In the genomic region with DNA sequence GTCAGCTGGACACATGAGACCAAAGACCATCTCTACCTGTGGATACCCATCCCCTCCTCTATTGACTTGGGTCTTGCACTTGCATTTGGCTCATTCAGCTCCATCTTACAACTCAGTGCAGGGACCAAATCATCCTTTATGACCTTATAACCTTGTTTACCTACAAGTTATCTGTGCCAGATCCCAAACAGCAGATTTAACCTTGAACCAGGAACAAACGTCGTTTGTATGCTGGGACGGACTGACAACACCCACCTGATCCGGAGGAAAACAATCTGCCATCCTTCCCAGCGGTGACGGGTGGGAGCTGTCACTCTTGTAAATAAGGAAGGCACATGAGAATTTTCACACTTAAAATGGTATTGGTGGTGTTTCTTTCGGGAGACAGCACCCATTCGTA, we compare ENCODE assay signal across 26 mouse cellular contexts.
"Had no signal": no experiment of that assay in that cellular context is flagged by ENCODE, and none has a peak within 500 bp of the region (broad histone marks: within the 10 kb centered on the region; RNA-seq: fewer than 3 reads in every experiment).

No protein-coding gene starts in this region.

- H3K9ac ChIP-seq: heart, embryonic 12.5 days; hindbrain, embryonic 12.5 days; hindbrain, embryonic 14.5 days; kidney, embryonic 15.5 days; limb, embryonic 13.5 days; limb, embryonic 15.5 days; liver, embryonic 13.5 days; liver, embryonic 15.5 days had no signal

- ATAC-seq: hindbrain, postnatal 0 days; intestine, embryonic 16.5 days had no signal

- H3K27me3 ChIP-seq: heart, embryonic 12.5 days; hindbrain, embryonic 12.5 days; kidney, embryonic 15.5 days; limb, embryonic 13.5 days; limb, embryonic 15.5 days; liver, embryonic 13.5 days; liver, embryonic 15.5 days had no signal

- H3K4me3 ChIP-seq: heart, embryonic 10.5 days; heart, embryonic 12.5 days; hindbrain, embryonic 10.5 days; hindbrain, embryonic 12.5 days; kidney, embryonic 15.5 days; limb, embryonic 13.5 days; limb, embryonic 15.5 days; liver, embryonic 13.5 days; liver, embryonic 15.5 days had no signal

- H3K4me2 ChIP-seq: heart, embryonic 12.5 days; hindbrain, embryonic 12.5 days; hindbrain, embryonic 14.5 days; kidney, embryonic 15.5 days; limb, embryonic 13.5 days; limb, embryonic 15.5 days; liver, embryonic 13.5 days; liver, embryonic 15.5 days had no signal

- H3K27ac ChIP-seq: heart, embryonic 10.5 days; hindbrain, embryonic 10.5 days; hindbrain, embryonic 12.5 days; hindbrain, embryonic 14.5 days; hindbrain, postnatal 0 days; kidney, embryonic 15.5 days; kidney, postnatal 0 days; limb, embryonic 13.5 days; limb, embryonic 15.5 days; liver, embryonic 13.5 days; liver, embryonic 15.5 days had no signal

- H3K9me3 ChIP-seq: heart, embryonic 10.5 days; heart, embryonic 12.5 days; hindbrain, embryonic 10.5 days; hindbrain, embryonic 12.5 days; kidney, embryonic 15.5 days; limb, embryonic 13.5 days; limb, embryonic 15.5 days; liver, embryonic 13.5 days; liver, embryonic 15.5 days had no signal

- DNase-seq: gastrocnemius, postnatal 10 days; gastrocnemius, postnatal 25 days; heart, postnatal 10 days; heart, postnatal 4 days; kidney, adult 11 months; kidney, adult 2 months; kidney, adult 9 months; kidney, postnatal 14 days; kidney, postnatal 36 days; layer of hippocampus, adult 9-11 months; layer of hippocampus, postnatal 36 days; left cerebral cortex, postnatal 4 days; liver, embryonic 13.5 days; lung, adult 18-20 months had no signal

- H3K4me1 ChIP-seq: heart, embryonic 10.5 days; heart, embryonic 12.5 days; hindbrain, embryonic 10.5 days; hindbrain, embryonic 12.5 days; kidney, embryonic 15.5 days; limb, embryonic 13.5 days; limb, embryonic 15.5 days; liver, embryonic 13.5 days; liver, embryonic 15.5 days had no signal

- H3K36me3 ChIP-seq: heart, embryonic 10.5 days; heart, embryonic 12.5 days; hindbrain, embryonic 10.5 days; hindbrain, embryonic 12.5 days; kidney, embryonic 15.5 days; limb, embryonic 13.5 days; limb, embryonic 15.5 days; liver, embryonic 13.5 days; liver, embryonic 15.5 days had no signal
